Mouse (Mus musculus): ENCODE results near the gene Nr4a3. TPM values are rescaled to one million over a fixed set of nuclear protein-coding genes. Genes with fewer than 3 reads are reported as not detected.

Gene Nr4a3
- polyA plus RNA-seq, 1 experiment from 2014 or later: 2.0 TPM

GRCm38 (mm10) chr4:48042786-48043701 lies 1.9 kb upstream of the Nr4a3 start:
- H3K4me2 ChIP-seq (replicated peaks): peak overlapping the region; percentile 95
- ATAC-seq (ENCODE audit: low FRiP score): peak; percentile 84
- H3K4me3 ChIP-seq: peak overlapping the region; percentile 68
- no peaks in the 10 kb centered on the region for H3K9me3 ChIP-seq (replicated peaks)
- no peaks in the 10 kb centered on the region for H3K36me3 ChIP-seq
- peak overlapping the region; percentile 97 for H3K27ac ChIP-seq
- H3K27me3 ChIP-seq: peaks cover 32% of the 10 kb centered on the region
- H3K4me1 ChIP-seq: peaks cover 40% of the 10 kb centered on the region
- H3K9ac ChIP-seq: peak overlapping the region; percentile 67
- WGBS: under 1% methylated on average over 91 of the region's 105 CpGs

- peaks cover 35% of the 10 kb centered on the region for H3K27me3 ChIP-seq
- H3K4me2 ChIP-seq (replicated peaks): peak overlapping the region; percentile 95
- WGBS: 0% methylated on average over 11 of the region's 11 CpGs
- peaks cover 50% of the 10 kb centered on the region for H3K4me1 ChIP-seq
- no peak for ATAC-seq (ENCODE audit: low FRiP score)
- peak overlapping the region; percentile 88 for H3K27ac ChIP-seq
- H3K9me3 ChIP-seq (replicated peaks): no peaks in the 10 kb centered on the region
- H3K9ac ChIP-seq: peak overlapping the region; percentile 64
- peak overlapping the region; percentile 68 for H3K4me3 ChIP-seq
- H3K36me3 ChIP-seq: no peaks in the 10 kb centered on the region
Observed at GRCm38 (mm10) chr4:48044141-48044490, 837 bp upstream of the Nr4a3 start.

- Histone ChIP-seq H3K9ac (peak overlapping the region; percentile 64), H3K4me1 (peaks cover 50% of the 10 kb centered on the region), H3K27me3 (peaks cover 43% of the 10 kb centered on the region), H3K27ac (peak overlapping the region; percentile 88), H3K4me2 (replicated peaks) (peak overlapping the region; percentile 95), H3K4me3 (peak overlapping the region; percentile 68), H3K9me3 (replicated peaks) (no peaks in the 10 kb centered on the region), H3K36me3 (no peaks in the 10 kb centered on the region)
- ATAC-seq (ENCODE audit: low FRiP score): peak; percentile 32
- under 1% methylated on average over 42 of the region's 42 CpGs for WGBS
Observed at GRCm38 (mm10) chr4:48045281-48045720, 348 bp downstream of the Nr4a3 start.

- Histone ChIP-seq H3K36me3 (no peaks in the 10 kb centered on the region), H3K4me2 (replicated peaks) (peak overlapping the region; percentile 95), H3K9me3 (replicated peaks) (no peaks in the 10 kb centered on the region), H3K4me3 (peak overlapping the region; percentile 68), H3K4me1 (peaks cover 51% of the 10 kb centered on the region), H3K9ac (peak overlapping the region; percentile 64), H3K27me3 (peaks cover 46% of the 10 kb centered on the region), H3K27ac (peak overlapping the region; percentile 88)
- ATAC-seq (ENCODE audit: low FRiP score): no peak
- under 1% methylated on average over 39 of the region's 39 CpGs for WGBS
Observed at GRCm38 (mm10) chr4:48045721-48046460, 938 bp downstream of the Nr4a3 start.

- Histone ChIP-seq H3K27me3 (peaks cover 52% of the 10 kb centered on the region), H3K9ac (peak overlapping the region; percentile 64), H3K27ac (peak overlapping the region; percentile 88), H3K4me1 (peaks cover 57% of the 10 kb centered on the region), H3K36me3 (no peaks in the 10 kb centered on the region), H3K9me3 (replicated peaks) (no peaks in the 10 kb centered on the region), H3K4me3 (peak overlapping the region; percentile 68), H3K4me2 (replicated peaks) (peak overlapping the region; percentile 95)
- no peak for ATAC-seq (ENCODE audit: low FRiP score)
- WGBS: under 1% methylated on average over 20 of the region's 20 CpGs
Observed at GRCm38 (mm10) chr4:48046461-48046901, 1.5 kb downstream of the Nr4a3 start.

- peak overlapping the region; percentile 32; the same call in 1 of the 2 replicates for H3K27ac ChIP-seq
- H3K4me3 ChIP-seq: peak overlapping the region; percentile 68
- H3K9ac ChIP-seq: peak overlapping the region; percentile 64
- peaks cover 59% of the 10 kb centered on the region for H3K27me3 ChIP-seq
- no peaks in the 10 kb centered on the region for H3K9me3 ChIP-seq (replicated peaks)
- under 1% methylated on average over 32 of the region's 33 CpGs for WGBS
- peak overlapping the region; percentile 95 for H3K4me2 ChIP-seq (replicated peaks)
- no peak for ATAC-seq (ENCODE audit: low FRiP score)
- peaks cover 56% of the 10 kb centered on the region for H3K4me1 ChIP-seq
- H3K36me3 ChIP-seq: no peaks in the 10 kb centered on the region
Observed at GRCm38 (mm10) chr4:48047136-48047765, 2.3 kb downstream of the Nr4a3 start.

GRCm38 (mm10) chr4:48047766-48048371 lies 2.9 kb downstream of the Nr4a3 start:
- H3K9ac ChIP-seq: peak overlapping the region; percentile 25; the same call in 1 of the 2 replicates
- H3K27ac ChIP-seq: no peak overlapping the region
- peaks cover 56% of the 10 kb centered on the region for H3K4me1 ChIP-seq
- H3K4me3 ChIP-seq: peak overlapping the region; percentile 68
- no peak for ATAC-seq (ENCODE audit: low FRiP score)
- no peaks in the 10 kb centered on the region for H3K36me3 ChIP-seq
- peaks cover 65% of the 10 kb centered on the region for H3K27me3 ChIP-seq
- WGBS: under 1% methylated on average over 30 of the region's 30 CpGs
- no peaks in the 10 kb centered on the region for H3K9me3 ChIP-seq (replicated peaks)
- H3K4me2 ChIP-seq (replicated peaks): peak overlapping the region; percentile 95

- WGBS: 2% methylated on average over 35 of the region's 35 CpGs
- peaks cover 56% of the 10 kb centered on the region for H3K4me1 ChIP-seq
Observed at GRCm38 (mm10) chr4:48048456-48049315, 3.7 kb downstream of the Nr4a3 start.

GRCm38 (mm10) chr4:48050020-48050419 lies 5.1 kb downstream of the Nr4a3 start:
- Histone ChIP-seq H3K4me2 (replicated peaks) (no peak overlapping the region), H3K36me3 (no peaks in the 10 kb centered on the region), H3K9me3 (replicated peaks) (no peaks in the 10 kb centered on the region), H3K4me3 (no peak overlapping the region), H3K27me3 (peaks cover 84% of the 10 kb centered on the region), H3K27ac (no peak overlapping the region), H3K9ac (no peak overlapping the region), H3K4me1 (peaks cover 49% of the 10 kb centered on the region)
- WGBS: 53% methylated on average over 3 of the region's 3 CpGs
- ATAC-seq (ENCODE audit: low FRiP score): no peak

More at GRCm38 (mm10) chr4:48048456-48049315, 3.7 kb downstream of the Nr4a3 start:
- H3K27me3 ChIP-seq: peaks cover 74% of the 10 kb centered on the region
- no peaks in the 10 kb centered on the region for H3K9me3 ChIP-seq (replicated peaks)
- ATAC-seq (ENCODE audit: low FRiP score): no peak
- 0 out of 2 replicates have a peak overlapping the region, but pooled peaks have one; percentile 4 for H3K9ac ChIP-seq
- H3K4me2 ChIP-seq (replicated peaks): peak overlapping the region; percentile 95
- peak overlapping the region; percentile 68 for H3K4me3 ChIP-seq
- H3K27ac ChIP-seq: no peak overlapping the region
- H3K36me3 ChIP-seq: no peaks in the 10 kb centered on the region

GRCm38 (mm10) chr4:48050442-48050841 lies 5.5 kb downstream of the Nr4a3 start:
- Histone ChIP-seq H3K9ac (no peak overlapping the region), H3K4me1 (peaks cover 48% of the 10 kb centered on the region), H3K4me2 (replicated peaks) (no peak overlapping the region), H3K9me3 (replicated peaks) (no peaks in the 10 kb centered on the region), H3K4me3 (no peak overlapping the region), H3K27ac (no peak overlapping the region), H3K27me3 (peaks cover 84% of the 10 kb centered on the region), H3K36me3 (no peaks in the 10 kb centered on the region)
- no peak for ATAC-seq (ENCODE audit: low FRiP score)
- 42% methylated on average over 5 of the region's 5 CpGs for WGBS
